In genomic region chr2:164126533-164126955, GRCm38 (mm10) we compare ENCODE assay signal across 10 mouse cellular contexts. TPM values are rescaled to one million over a fixed set of nuclear protein-coding genes. Genes with fewer than 3 reads are reported as not detected.
DNase-seq lines count a peak whose midpoint lies in the region; ATAC-seq and TF ChIP-seq lines count a peak whose summit lies in the region.
"Had no signal": no experiment of that assay in that cellular context is flagged by ENCODE, and none has a peak within 500 bp of the region (broad histone marks: within the 10 kb centered on the region; RNA-seq: fewer than 3 reads in every experiment).

No protein-coding gene starts in this region.

- H3K27me3 ChIP-seq in heart, embryonic 10.5 days (ENCODE audit: insufficient read depth, poor library complexity, severe bottlenecking): no peaks in the 10 kb centered on the region
- H3K27me3 ChIP-seq in lung, postnatal 0 days (replicated peaks; ENCODE audit: insufficient read depth, low read length): no peaks in the 10 kb centered on the region
- H3K27me3 ChIP-seq in neural tube, embryonic 15.5 days (replicated peaks): no peaks in the 10 kb centered on the region
- H3K27me3 ChIP-seq: stomach, embryonic 15.5 days had no signal

- ATAC-seq in lung, postnatal 0 days: peak; percentile 17
- no peak for ATAC-seq in neural tube, embryonic 15.5 days (ENCODE audit: low FRiP score)

- no peak overlapping the region for H3K4me2 ChIP-seq in lung, postnatal 0 days (replicated peaks; ENCODE audit: low read depth, low read length)
- no peak overlapping the region for H3K4me2 ChIP-seq in neural tube, embryonic 15.5 days
- H3K4me2 ChIP-seq: stomach, embryonic 15.5 days had no signal

- WGBS in heart, embryonic 10.5 days: 86% methylated on average over 13 of the region's 13 CpGs
- 70% methylated on average over 13 of the region's 13 CpGs for WGBS in lung, postnatal 0 days
- WGBS in neural tube, embryonic 15.5 days: 82% methylated on average over 13 of the region's 13 CpGs

- H3K36me3 ChIP-seq in heart, embryonic 10.5 days: peaks cover 16% of the 10 kb centered on the region
- H3K36me3 ChIP-seq in lung, postnatal 0 days (ENCODE audit: insufficient read depth, low read length): no peaks in the 10 kb centered on the region
- peaks cover 11% of the 10 kb centered on the region; the same call in 1 of the 2 replicates for H3K36me3 ChIP-seq in neural tube, embryonic 15.5 days
- H3K36me3 ChIP-seq: stomach, embryonic 15.5 days had no signal

- H3K4me3 ChIP-seq in heart, embryonic 10.5 days: no peak overlapping the region
- no peak overlapping the region for H3K4me3 ChIP-seq in lung, postnatal 0 days (ENCODE audit: low read depth, low read length)
- H3K4me3 ChIP-seq in neural tube, embryonic 15.5 days (replicated peaks): no peak overlapping the region
- H3K4me3 ChIP-seq: stomach, embryonic 15.5 days had no signal

- no peaks in the 10 kb centered on the region for H3K9me3 ChIP-seq in heart, embryonic 10.5 days
- no peaks in the 10 kb centered on the region for H3K9me3 ChIP-seq in lung, postnatal 0 days (ENCODE audit: low read length)
- H3K9me3 ChIP-seq in neural tube, embryonic 15.5 days (replicated peaks): no peaks in the 10 kb centered on the region
- H3K9me3 ChIP-seq: stomach, embryonic 15.5 days had no signal

- peak; percentile 70 for TF ChIP-seq CTCF in lung, postnatal 0 days (IDR thresholded peaks at IDR 0.05)

- no peak for TF ChIP-seq EP300 in lung, postnatal 0 days (IDR thresholded peaks at IDR 0.05)

- peak; percentile 37 for DNase-seq in heart, postnatal 4 days
- DNase-seq in heart, embryonic 10.5 days (ENCODE audit: low spot score): no peak
- DNase-seq in ES-CJ7 (ENCODE audit: low read depth, low spot score): peak; percentile 24
- peak; percentile 28 for DNase-seq in cerebellum, adult 9-11 months
- peak; percentile 58 to 67 for DNase-seq in kidney, postnatal 4 days
- DNase-seq in lung, postnatal 0 days (ENCODE audit: low spot score): peak; percentile 55
- DNase-seq in thymus, postnatal 10 days (ENCODE audit: low spot score in 2 of 2): no peak

- H3K27ac ChIP-seq in heart, embryonic 10.5 days: no peak overlapping the region
- H3K27ac ChIP-seq in lung, postnatal 0 days (ENCODE audit: low read length): no peak overlapping the region
- H3K27ac ChIP-seq in neural tube, embryonic 15.5 days (replicated peaks): no peak overlapping the region
- H3K27ac ChIP-seq: stomach, embryonic 15.5 days had no signal

- no peaks in the 10 kb centered on the region for H3K4me1 ChIP-seq in heart, embryonic 10.5 days
- no peaks in the 10 kb centered on the region for H3K4me1 ChIP-seq in lung, postnatal 0 days (ENCODE audit: insufficient read depth, low read depth, low read length)
- H3K4me1 ChIP-seq in neural tube, embryonic 15.5 days: no peaks in the 10 kb centered on the region; the same call in 1 of the 2 replicates
- H3K4me1 ChIP-seq: stomach, embryonic 15.5 days had no signal

- no peak overlapping the region for H3K9ac ChIP-seq in lung, postnatal 0 days (replicated peaks; ENCODE audit: low read depth)
- no peak overlapping the region for H3K9ac ChIP-seq in neural tube, embryonic 15.5 days (replicated peaks)
- H3K9ac ChIP-seq: stomach, embryonic 15.5 days had no signal

RNA-seq across cellular contexts. Expression of gene Kcns1, which starts 44.4 kb away (rescaled TPM):
- total RNA-seq in heart, postnatal 4 days (2021): under 1 TPM in 1 of 2 experiments, not detected in 1; 0.19 TPM
- not detected in 2 replicates for polyA plus RNA-seq in heart, embryonic 10.5 days (2016; fragmentation: Nextera tagmentation; extraction: Ambion mirVana)
- polyA plus RNA-seq in lung, postnatal 0 days (2015; fragmentation: Nextera tagmentation; extraction: Ambion mirVana): not detected in 2 replicates
- polyA plus RNA-seq in neural tube, embryonic 15.5 days (2015; fragmentation: Nextera tagmentation; extraction: Ambion mirVana): 1.8 and 2.4 TPM in 2 replicates

RNA-seq across cellular contexts. Expression of gene Tomm34, which starts 55.6 kb away (rescaled TPM):
- 10 to 100 TPM; 28.0 to 28.7 TPM for total RNA-seq in heart, postnatal 4 days (2021)
- polyA plus RNA-seq in heart, embryonic 10.5 days (2016; fragmentation: Nextera tagmentation; extraction: Ambion mirVana): 58.7 and 65.0 TPM in 2 replicates
- polyA plus RNA-seq in lung, postnatal 0 days (2015; fragmentation: Nextera tagmentation; extraction: Ambion mirVana): 27.2 and 30.3 TPM in 2 replicates
- 49.5 and 53.9 TPM in 2 replicates for polyA plus RNA-seq in neural tube, embryonic 15.5 days (2015; fragmentation: Nextera tagmentation; extraction: Ambion mirVana)

RNA-seq across cellular contexts. Expression of gene Wfdc5, which starts 56.0 kb away (rescaled TPM):
- total RNA-seq in heart, postnatal 4 days (2021): not detected
- not detected in 2 replicates for polyA plus RNA-seq in heart, embryonic 10.5 days (2016; fragmentation: Nextera tagmentation; extraction: Ambion mirVana)
- 0.15 and 0.18 TPM in 2 replicates for polyA plus RNA-seq in lung, postnatal 0 days (2015; fragmentation: Nextera tagmentation; extraction: Ambion mirVana)
- not detected in 2 replicates for polyA plus RNA-seq in neural tube, embryonic 15.5 days (2015; fragmentation: Nextera tagmentation; extraction: Ambion mirVana)
- total RNA-seq: left cerebral cortex, adult 8-10 months had no signal

RNA-seq across cellular contexts. Expression of gene Stk4, which starts 56.4 kb away (rescaled TPM):
- 10 to 100 TPM; 20.4 to 22.1 TPM for total RNA-seq in heart, postnatal 4 days (2021)
- 20.5 and 23.6 TPM in 2 replicates for polyA plus RNA-seq in heart, embryonic 10.5 days (2016; fragmentation: Nextera tagmentation; extraction: Ambion mirVana)
- 26.3 and 27.0 TPM in 2 replicates for polyA plus RNA-seq in lung, postnatal 0 days (2015; fragmentation: Nextera tagmentation; extraction: Ambion mirVana)
- 15.4 and 19.0 TPM in 2 replicates for polyA plus RNA-seq in neural tube, embryonic 15.5 days (2015; fragmentation: Nextera tagmentation; extraction: Ambion mirVana)

Comparison
In these comparisons a context has a peak if more than half of its experiments do, and no peak if none do; other contexts are left out.
1. DNase-seq: peak in heart, postnatal 4 days (single experiment), ES-CJ7 (single experiment), cerebellum, adult 9-11 months (single experiment), kidney, postnatal 4 days (2 of 2) and lung, postnatal 0 days (single experiment); none in heart, embryonic 10.5 days (single experiment) and thymus, postnatal 10 days (0 of 2).